Mouse (Mus musculus) CH12.LX (cell line): ENCODE data around the gene Ccdc122. TPM values are rescaled to one million over a fixed set of nuclear protein-coding genes. Genes with fewer than 3 reads are reported as not detected.
"Not testable (repeated sequence)": the region's sequence is repeated elsewhere in the genome, so short reads cannot be mapped to it uniquely, and the experiment has no call there.

Source experiments
- DNase-seq: peaks from one replicate; pipeline ENCODE4 v3.0.0-alpha.2; 2013; ENCODE audit errors: extremely low read depth
- H3K27ac ChIP-seq: 2 replicates; pipeline ENCODE4 v1.5.1; 2012; ENCODE audit warnings: low read depth, mild to moderate bottlenecking, control low read depth, moderate library complexity; ENCODE audit not compliant: insufficient read depth
- H3K27me3 ChIP-seq: replicated peaks from 2 replicates; pipeline ENCODE3; 2012; ENCODE audit warnings: inconsistent platforms
- H3K36me3 ChIP-seq, 2 experiments: replicated peaks in 1 of 2; 2 replicates each; pipeline versions ENCODE3 to v1.6.1; 2012; ENCODE audit warnings: inconsistent platforms in 1 of 2, low read length in 1 of 2, mild to moderate bottlenecking in 1 of 2, mixed read lengths in 1 of 2, moderate library complexity in 1 of 2; ENCODE audit not compliant: control insufficient read depth in 1 of 2, insufficient read depth in 1 of 2
- H3K4me1 ChIP-seq, 2 experiments: 2 replicates each; pipeline ENCODE4 v1.6.1; 2012; ENCODE audit warnings: inconsistent platforms in 1 of 2, moderate library complexity in 1 of 2; ENCODE audit not compliant: insufficient read depth in 2 of 2, control insufficient read depth in 1 of 2
- H3K4me2 ChIP-seq: 2 replicates; pipeline ENCODE4 v1.6.1; 2012; ENCODE audit warnings: low read depth, mild to moderate bottlenecking, control low read depth; ENCODE audit not compliant: poor library complexity, insufficient read depth, severe bottlenecking
- H3K4me3 ChIP-seq, 3 experiments: fragments of 150-350 bp in 1 of 3; sonication (generic) in 1 of 3; replicated peaks in 1 of 3; 2 replicates each; pipeline versions ENCODE3 to v1.5.1; 2011 to 2012; ENCODE audit warnings: low read depth in 2 of 3, low read length in 2 of 3, mild to moderate bottlenecking in 2 of 3, moderate library complexity in 2 of 3, control low read depth in 1 of 3, improper control_type of control experiment in 1 of 3, inconsistent platforms in 1 of 3, mixed read lengths in 1 of 3; ENCODE audit not compliant: poor library complexity in 1 of 3
- H3K79me2 ChIP-seq: replicated peaks from 2 replicates; pipeline ENCODE4 v1.6.1; 2012; ENCODE audit warnings: mild to moderate bottlenecking, moderate library complexity; ENCODE audit not compliant: control insufficient read depth, poor library complexity, insufficient read depth, severe bottlenecking; ENCODE audit errors: extremely low read depth
- H3K9ac ChIP-seq: 2 replicates; pipeline ENCODE4 v1.6.1; 2012; ENCODE audit warnings: low read depth, mild to moderate bottlenecking, control low read depth, moderate library complexity; ENCODE audit not compliant: insufficient read depth
- H3K9me3 ChIP-seq: replicated peaks from 2 replicates; pipeline ENCODE3; 2012; ENCODE audit warnings: low read length, inconsistent platforms, mixed read lengths
- BHLHE40 ChIP-seq: IDR thresholded peaks from 2 replicates; pipeline ENCODE4 v1.6.1; 2011; ENCODE audit warnings: mild to moderate bottlenecking, low read depth, low read length, improper control_type of control experiment
- CHD1 ChIP-seq: IDR thresholded peaks from 2 replicates; pipeline ENCODE4 v1.6.1; 2012; ENCODE audit warnings: low read depth, low read length, improper control_type of control experiment, inconsistent platforms
- CHD2 ChIP-seq: IDR thresholded peaks from 2 replicates; pipeline ENCODE4 v1.6.1; 2011; ENCODE audit warnings: low read length, improper control_type of control experiment
- EP300 ChIP-seq: IDR thresholded peaks from 2 replicates; pipeline ENCODE4 v1.6.1; 2011; ENCODE audit warnings: low read length, improper control_type of control experiment
- HCFC1 ChIP-seq: IDR thresholded peaks from 2 replicates; pipeline ENCODE4 v1.6.1; 2012; ENCODE audit warnings: low read depth, mild to moderate bottlenecking, inconsistent platforms, low read length, improper control_type of control experiment
- IRF4 ChIP-seq: IDR thresholded peaks from 2 replicates; pipeline ENCODE4 v1.6.1; 2014; ENCODE audit warnings: low read depth, mild to moderate bottlenecking, inconsistent platforms, low read length, improper control_type of control experiment
- JUN ChIP-seq: IDR thresholded peaks from 2 replicates; pipeline ENCODE4 v1.6.1; 2011; ENCODE audit warnings: low read depth, mild to moderate bottlenecking, low read length, improper control_type of control experiment, moderate library complexity; ENCODE audit not compliant: insufficient read depth
- JUND ChIP-seq: conservative IDR thresholded peaks from 2 replicates; pipeline ENCODE4 v1.6.1; 2011; ENCODE audit warnings: low read depth, low read length, improper control_type of control experiment
- KAT2A ChIP-seq: IDR thresholded peaks from 2 replicates; pipeline ENCODE4 v1.6.1; 2012; ENCODE audit warnings: low read length, improper control_type of control experiment, inconsistent platforms; ENCODE audit not compliant: insufficient replicate concordance
- MAFK ChIP-seq: IDR thresholded peaks from 2 replicates; pipeline ENCODE4 v1.6.1; 2011; ENCODE audit warnings: low read length, improper control_type of control experiment; ENCODE audit not compliant: insufficient replicate concordance
- MAZ ChIP-seq: IDR thresholded peaks from 2 replicates; pipeline ENCODE4 v1.6.1; 2012; ENCODE audit warnings: low read depth, mild to moderate bottlenecking, inconsistent platforms, low read length, improper control_type of control experiment, moderate library complexity
- MEF2A ChIP-seq: IDR thresholded peaks from 2 replicates; pipeline ENCODE4 v1.6.1; 2014; ENCODE audit warnings: low read depth, mild to moderate bottlenecking, inconsistent platforms, low read length, improper control_type of control experiment, borderline replicate concordance
- NELFE ChIP-seq: IDR thresholded peaks from 2 replicates; pipeline ENCODE4 v1.6.1; 2011; ENCODE audit warnings: low read depth, low read length, improper control_type of control experiment
- RAD21 ChIP-seq: IDR thresholded peaks from 2 replicates; pipeline ENCODE4 v1.6.1; 2011; ENCODE audit warnings: low read depth, mild to moderate bottlenecking, low read length, improper control_type of control experiment, moderate library complexity
- RCOR1 ChIP-seq: conservative IDR thresholded peaks from 2 replicates; pipeline ENCODE4 v1.6.1; 2012; ENCODE audit warnings: low read depth, mild to moderate bottlenecking, inconsistent platforms, low read length, improper control_type of control experiment
- SIN3A ChIP-seq: IDR thresholded peaks from 2 replicates; pipeline ENCODE4 v1.6.1; 2012; ENCODE audit warnings: low read length, improper control_type of control experiment, inconsistent platforms
- TBP ChIP-seq: conservative IDR thresholded peaks from 2 replicates; pipeline ENCODE4 v1.6.1; 2011; ENCODE audit warnings: low read depth, low read length, improper control_type of control experiment
- USF1 ChIP-seq: IDR thresholded peaks from 2 replicates; pipeline ENCODE4 v1.6.1; 2014; ENCODE audit warnings: low read depth, mild to moderate bottlenecking, inconsistent platforms, low read length, improper control_type of control experiment
- ZC3H11A ChIP-seq: IDR thresholded peaks from 2 replicates; pipeline ENCODE4 v1.6.1; 2012; ENCODE audit warnings: low read depth, mild to moderate bottlenecking, inconsistent platforms, low read length, improper control_type of control experiment
- ZMIZ1 ChIP-seq: IDR thresholded peaks from 2 replicates; pipeline ENCODE4 v1.6.1; 2012; ENCODE audit warnings: low read depth, mild to moderate bottlenecking, inconsistent platforms, low read length, improper control_type of control experiment
- dilution Hi-C: fragments of 300-500 bp; cut with MboI; formaldehyde crosslinking; loops from 2 replicates; pipeline ENCODE4 v1.14.3; 2020; ENCODE audit warnings: low sequenced_read_pairs; ENCODE audit not compliant: extremely low pct_unique_long_range_greater_than_20kb, extremely low pct_ligation_motif_present
- in situ Hi-C: fragments of 300-500 bp; cut with MboI; formaldehyde crosslinking; loops from 3 replicates; pipeline ENCODE4 v1.14.3; 2019; ENCODE audit warnings: low sequenced_read_pairs, low pct_ligation_motif_present, low pct_unique_long_range_greater_than_20kb, mixed read lengths
- polyA plus RNA-seq: library from polyadenylated mRNA; unstranded; fragments of >175 nt; gene quantifications from 2 replicates; pipeline ENCODE4 v1.2.1, GENCODE M21; 2012; ENCODE audit warnings: low read depth; ENCODE audit not compliant: insufficient read length
- total RNA-seq, 2 experiments: library from RNA; depleted of rRNA; stranded (reverse); fragments of 300-350 nt in 1 of 2; fragments of >200 nt in 1 of 2; gene quantifications; 2 replicates each; pipeline ENCODE4 v1.2.3; 2012 to 2014

The Ccdc122 gene
- total and polyA plus RNA-seq, 3 experiments: 4.7 to 21.8 (median 11.6) TPM

DNA sequence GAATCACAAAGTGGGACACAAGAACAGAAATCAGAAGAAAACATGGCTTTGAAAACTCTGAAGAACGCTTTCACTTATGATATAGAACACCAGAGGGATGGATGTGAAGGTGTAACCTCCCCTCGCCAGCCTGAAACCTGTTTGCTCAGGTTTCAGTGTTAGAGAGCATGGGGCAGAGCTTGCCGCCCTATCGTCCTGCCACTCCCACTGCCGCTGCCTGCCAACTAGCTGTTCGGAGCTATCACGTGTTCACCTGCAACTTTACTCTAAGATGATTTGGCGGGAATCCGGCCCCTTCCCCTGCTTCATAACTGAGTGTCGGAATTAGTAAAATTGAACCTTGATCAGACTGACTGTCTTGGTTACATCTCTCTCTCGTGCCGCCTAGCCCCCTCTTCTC, 19.8 kb upstream of the Ccdc122 start:
- peaks cover 4 to 23% of the 10 kb centered on the region in 2 experiments for H3K36me3 ChIP-seq
- H3K9me3 ChIP-seq, H3K4me1 ChIP-seq, H3K9ac ChIP-seq, H3K79me2 ChIP-seq, H3K4me2 ChIP-seq, DNase-seq, H3K27me3 ChIP-seq, H3K27ac ChIP-seq, H3K4me3 ChIP-seq: not testable (repeated sequence)
- dilution Hi-C loops: loop anchor here (25.0 kb wide), 1 partner anchor 529 kb away; no protein-coding TSS in a partner anchor
- in situ Hi-C loops: loop anchor here (25.0 kb wide), 2 partner anchors 854 to 1129 kb away; no protein-coding TSS in a partner anchor

DNA sequence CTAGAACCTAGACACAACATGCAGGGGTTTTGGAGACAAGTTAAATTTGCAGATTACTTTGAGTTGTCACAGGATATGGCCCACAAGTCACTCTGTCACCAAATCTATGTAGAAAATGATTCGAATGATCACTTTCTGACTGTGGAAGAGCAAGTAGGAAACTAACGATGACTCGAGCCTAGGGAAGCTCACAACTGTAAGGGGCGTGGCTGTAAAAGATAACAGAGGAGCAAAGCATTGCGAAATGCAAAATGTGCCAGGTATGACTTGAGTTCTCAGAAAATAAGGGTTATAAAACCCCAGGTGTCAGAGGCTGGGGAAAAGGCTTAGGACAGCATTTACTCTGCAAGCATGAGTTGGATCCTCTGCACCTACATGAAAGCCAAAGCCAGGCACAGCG, 19.4 kb upstream of the Ccdc122 start:
- Histone ChIP-seq H3K9me3 (no peaks in the 10 kb centered on the region), H3K27me3 (no peaks in the 10 kb centered on the region), H3K4me2 (no peak overlapping the region), H3K9ac (no peak overlapping the region), H3K79me2 (no peaks in the 10 kb centered on the region), H3K4me1 (no peaks in the 10 kb centered on the region), H3K4me3 (no peak overlapping the region), H3K36me3 (peaks cover 4 to 23% of the 10 kb centered on the region in 2 experiments), H3K27ac (no peak overlapping the region)
- no peak for TF ChIP-seq RCOR1
- TF ChIP-seq USF1: no peak
- TF ChIP-seq IRF4: no peak
- DNase-seq: no peak
- in situ Hi-C loops (loop anchor here (25.0 kb wide), 2 partner anchors 855 to 1130 kb away; no protein-coding TSS in a partner anchor), dilution Hi-C loops (loop anchor here (25.0 kb wide), 1 partner anchor 530 kb away; no protein-coding TSS in a partner anchor)

DNA sequence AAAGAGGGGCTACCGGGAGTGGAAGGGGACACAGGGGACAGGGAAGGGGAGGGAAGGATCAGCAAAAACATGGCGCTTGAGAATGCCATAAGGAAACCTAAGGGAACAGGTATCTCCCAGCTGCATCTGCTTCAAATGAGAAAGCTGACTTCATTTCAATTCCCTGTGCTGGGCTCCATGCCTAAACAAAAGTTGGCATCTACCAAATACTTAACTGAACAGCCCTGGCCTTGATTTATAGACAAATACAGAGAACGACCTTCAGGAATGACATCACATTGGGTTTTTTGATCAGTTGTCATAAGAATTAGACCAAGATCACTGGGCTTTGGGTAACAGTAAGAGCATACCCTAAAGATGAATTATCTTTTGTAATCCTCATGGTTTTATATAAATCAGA, 12.1 kb upstream of the Ccdc122 start:
- TF ChIP-seq MAZ: no peak
- TF ChIP-seq ZMIZ1: no peak
- no peak for TF ChIP-seq NELFE
- no peak for TF ChIP-seq CHD2
- no peak for TF ChIP-seq USF1
- TF ChIP-seq MEF2A: no peak
- TF ChIP-seq KAT2A: no peak
- no peak for TF ChIP-seq ZC3H11A
- TF ChIP-seq TBP: no peak
- no peak for TF ChIP-seq BHLHE40
- no peak for TF ChIP-seq RCOR1
- TF ChIP-seq JUND: no peak
- TF ChIP-seq JUN: no peak
- TF ChIP-seq EP300: no peak
- TF ChIP-seq MAFK: no peak
- no peak for TF ChIP-seq SIN3A
- no peak for TF ChIP-seq CHD1
- TF ChIP-seq RAD21: no peak
- TF ChIP-seq HCFC1: no peak
- TF ChIP-seq, all 38 proteins: peak for 0
- H3K4me2 ChIP-seq: no peak overlapping the region
- no peaks in the 10 kb centered on the region for H3K9me3 ChIP-seq
- dilution Hi-C loops (loop anchor here (25.0 kb wide), 1 partner anchor 537 kb away; no protein-coding TSS in a partner anchor), in situ Hi-C loops (loop anchor here (25.0 kb wide), 2 partner anchors 862 to 1137 kb away; no protein-coding TSS in a partner anchor)
- no peaks in the 10 kb centered on the region for H3K4me1 ChIP-seq
- DNase-seq: no peak
- no peaks in the 10 kb centered on the region for H3K79me2 ChIP-seq
- H3K4me3 ChIP-seq: no peak overlapping the region
- peaks cover 23 to 74% of the 10 kb centered on the region in 2 experiments for H3K36me3 ChIP-seq
- no peak overlapping the region for H3K9ac ChIP-seq
- no peak overlapping the region for H3K27ac ChIP-seq
- H3K27me3 ChIP-seq: no peaks in the 10 kb centered on the region
